Mouse (Mus musculus) kidney, adult 2 months (tissue): Measurements from ENCODE around the gene A430005L14Rik. TPM values are rescaled to one million over a fixed set of nuclear protein-coding genes. Genes with fewer than 3 reads are reported as not detected.

ENCODE experiments used
- DNase-seq: peaks from one replicate; pipeline ENCODE4 v3.0.0; 2021
- H3K27ac ChIP-seq: fragments of 200-500 bp; 2 replicates; pipeline ENCODE4 v1.5.1; 2012; ENCODE audit warnings: low read depth, low read length, control low read depth, inconsistent platforms; ENCODE audit not compliant: insufficient read depth
- H3K27me3 ChIP-seq: fragments of 200-500 bp; replicated peaks from 2 replicates; pipeline ENCODE4 v1.6.1; 2012; ENCODE audit warnings: mild to moderate bottlenecking, moderate library complexity, low read length, inconsistent platforms; ENCODE audit not compliant: control insufficient read depth, insufficient read depth
- H3K36me3 ChIP-seq: fragments of 200-500 bp; 2 replicates; pipeline ENCODE4 v1.6.1; 2012; ENCODE audit warnings: mild to moderate bottlenecking, moderate library complexity, low read length, inconsistent platforms; ENCODE audit not compliant: control insufficient read depth, insufficient read depth
- H3K4me1 ChIP-seq: fragments of 200-500 bp; 2 replicates; pipeline ENCODE4 v1.6.1; 2011; ENCODE audit warnings: low read length; ENCODE audit not compliant: control insufficient read depth, insufficient read depth
- H3K4me3 ChIP-seq: fragments of 200-500 bp; 2 replicates; pipeline ENCODE4 v1.5.1; 2011; ENCODE audit warnings: mild to moderate bottlenecking, low read depth, low read length, control low read depth; ENCODE audit not compliant: insufficient read depth
- CTCF ChIP-seq: fragments of 200-500 bp; conservative IDR thresholded peaks from 2 replicates; pipeline ENCODE4 v1.5.1; 2011; ENCODE audit warnings: low read depth, mild to moderate bottlenecking, control low read depth, low read length, moderate library complexity, mixed read lengths; ENCODE audit not compliant: insufficient read depth, insufficient read length
- POLR2A ChIP-seq: fragments of 200-500 bp; IDR thresholded peaks from one replicate; pipeline ENCODE4 v1.6.1; 2011; ENCODE audit warnings: low read depth, low read length, control low read depth
- WGBS: fragments of 180-500 bp; shearing (Covaris S2); methylation state at CpG from one replicate; pipeline ENCODE4 v1.1.7; 2018; 5-methylcytosine and 5-hydroxymethylcytosine counted together
- polyA plus RNA-seq: library from polyadenylated mRNA; depleted of rRNA; stranded (reverse); fragments of >200 nt; gene quantifications from 2 replicates; pipeline ENCODE4 v1.2.3, GENCODE M21; 2012

The A430005L14Rik gene
- polyA plus RNA-seq, 1 experiment = 42.6 TPM

- Histone ChIP-seq H3K4me3 (no peak overlapping the region), H3K27ac (no peak overlapping the region), H3K36me3 (no peaks in the 10 kb centered on the region), H3K27me3 (no peaks in the 10 kb centered on the region), H3K4me1 (no peaks in the 10 kb centered on the region)
- 79% methylated on average over 2 of the region's 2 CpGs for WGBS
- no peak for DNase-seq
- TF ChIP-seq CTCF (no peak), POLR2A (no peak)
These were observed 11.0 kb downstream of the A430005L14Rik start for GRCm38 (mm10) chr4:153968063-153968462.

GRCm38 (mm10) chr4:153974431-153975291, 17.6 kb downstream of the A430005L14Rik start, which contains the start of the genes Dffb and Cep104:
TSS of gene Dffb (minus strand) at chr4:153975126.
TSS of gene Cep104 (plus strand) at chr4:153975194.
- under 1% methylated on average over 68 of the region's 68 CpGs for WGBS
- H3K36me3 ChIP-seq = no peaks in the 10 kb centered on the region
- peak within 1 kb of the TSS; percentile 45 for H3K27ac ChIP-seq
- peak within 1 kb of the TSS; percentile 71 for H3K4me3 ChIP-seq
- H3K27me3 ChIP-seq = no peaks in the 10 kb centered on the region
- peak; percentile 97 for DNase-seq
- H3K4me1 ChIP-seq = no peaks in the 10 kb centered on the region
- TF ChIP-seq CTCF (no peak), POLR2A (peak; percentile 38)

- no peaks in the 10 kb centered on the region for H3K27me3 ChIP-seq
- DNase-seq = no peak
- H3K4me1 ChIP-seq = no peaks in the 10 kb centered on the region
- TF ChIP-seq CTCF = no peak
- TF ChIP-seq POLR2A = no peak
- H3K27ac ChIP-seq = no peak overlapping the region
- H3K4me3 ChIP-seq = peak overlapping the region; percentile 71
- under 1% methylated on average over 33 of the region's 33 CpGs for WGBS
- H3K36me3 ChIP-seq = no peaks in the 10 kb centered on the region
These were observed 18.2 kb downstream of the A430005L14Rik start for GRCm38 (mm10) chr4:153975292-153975662.

GRCm38 (mm10) chr4:153975768-153976167, 18.7 kb downstream of the A430005L14Rik start:
- WGBS = 27% methylated on average over 6 of the region's 6 CpGs
- Histone ChIP-seq H3K27ac (no peak overlapping the region), H3K4me1 (no peaks in the 10 kb centered on the region), H3K27me3 (no peaks in the 10 kb centered on the region), H3K36me3 (no peaks in the 10 kb centered on the region), H3K4me3 (peak overlapping the region; percentile 1; the same call in 1 of the 2 replicates)
- DNase-seq = no peak
- TF ChIP-seq CTCF (0 out of 2 replicates have a peak, but pooled peaks have one; percentile 2), POLR2A (no peak)

- H3K4me3 ChIP-seq = no peak overlapping the region
- H3K27ac ChIP-seq = no peak overlapping the region
- H3K27me3 ChIP-seq = no peaks in the 10 kb centered on the region
- DNase-seq = no peak
- no peaks in the 10 kb centered on the region for H3K4me1 ChIP-seq
- 78% methylated on average over 10 of the region's 10 CpGs for WGBS
- TF ChIP-seq CTCF (no peak), POLR2A (no peak)
- no peaks in the 10 kb centered on the region for H3K36me3 ChIP-seq
These were observed 22.2 kb downstream of the A430005L14Rik start for GRCm38 (mm10) chr4:153979243-153979642.

GRCm38 (mm10) chr4:153980470-153980869, 23.4 kb downstream of the A430005L14Rik start:
- peaks cover 2% of the 10 kb centered on the region for H3K36me3 ChIP-seq
- H3K27ac ChIP-seq = no peak overlapping the region
- 93% methylated on average over 11 of the region's 11 CpGs for WGBS
- no peak overlapping the region for H3K4me3 ChIP-seq
- H3K4me1 ChIP-seq = no peaks in the 10 kb centered on the region
- DNase-seq = no peak
- TF ChIP-seq CTCF (no peak), POLR2A (no peak)
- H3K27me3 ChIP-seq = no peaks in the 10 kb centered on the region

GRCm38 (mm10) chr4:153992715-153993114, 35.7 kb downstream of the A430005L14Rik start:
- no peak overlapping the region for H3K27ac ChIP-seq
- DNase-seq = peak; percentile 27
- TF ChIP-seq POLR2A = no peak
- no peak for TF ChIP-seq CTCF
- no peak overlapping the region for H3K4me3 ChIP-seq
- WGBS = 64% methylated on average over 10 of the region's 10 CpGs
- no peaks in the 10 kb centered on the region for H3K36me3 ChIP-seq
- no peaks in the 10 kb centered on the region for H3K4me1 ChIP-seq
- H3K27me3 ChIP-seq = no peaks in the 10 kb centered on the region
